ENCODE assay signal across 18 mouse cellular contexts in the genomic region with DNA sequence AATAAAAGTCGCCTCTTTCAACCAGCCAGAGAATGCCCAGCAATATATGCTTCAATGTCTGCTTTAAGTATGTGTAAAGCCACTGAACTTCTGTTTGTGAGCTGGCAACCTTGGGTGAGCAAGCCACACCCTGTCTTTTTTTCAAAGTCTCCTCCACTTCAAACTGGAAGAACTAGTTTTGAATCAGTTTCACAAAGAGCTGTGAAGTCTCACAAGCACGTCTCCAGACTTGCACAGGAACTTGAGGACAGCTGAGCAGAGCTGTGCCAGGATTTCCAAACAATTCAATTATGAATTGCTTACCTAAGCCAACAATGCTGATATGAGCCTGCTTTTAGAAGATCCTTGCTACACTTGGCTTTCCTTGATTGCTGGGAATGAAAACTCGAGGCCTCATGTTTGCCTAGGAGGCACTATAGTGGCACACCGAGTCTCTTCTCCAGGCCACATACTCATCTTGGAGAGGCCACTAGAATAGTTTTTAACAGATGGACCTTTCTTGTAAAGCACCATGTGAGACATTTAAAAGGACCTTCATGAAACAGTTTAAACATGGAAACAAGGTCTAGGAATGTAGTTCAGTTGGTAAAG.
DNase-seq lines count a peak whose midpoint lies in the region; ATAC-seq and TF ChIP-seq lines count a peak whose summit lies in the region.
"Had no signal": no experiment of that assay in that cellular context is flagged by ENCODE, and none has a peak within 500 bp of the region (broad histone marks: within the 10 kb centered on the region; RNA-seq: fewer than 3 reads in every experiment).

No protein-coding gene starts in this region.

- H3K4me1 ChIP-seq in limb, embryonic 14.5 days (ENCODE audit: control insufficient read depth, insufficient read depth, low read length): peaks cover 6% of the 10 kb centered on the region; the same call in 1 of the 2 replicates
- peaks cover 8% of the 10 kb centered on the region for H3K4me1 ChIP-seq in limb, embryonic 10.5 days
- no peaks in the 10 kb centered on the region for H3K4me1 ChIP-seq in intestine, postnatal 0 days (replicated peaks; ENCODE audit: control insufficient read depth, insufficient read depth, low read length)
- H3K4me1 ChIP-seq: midbrain, embryonic 15.5 days had no signal

- no peak for TF ChIP-seq CTCF in intestine, postnatal 0 days (IDR thresholded peaks at IDR 0.05; ENCODE audit: low read depth)

- H3K36me3 ChIP-seq in limb, embryonic 14.5 days (ENCODE audit: control insufficient read depth, insufficient read depth, low read length): no peaks in the 10 kb centered on the region
- H3K36me3 ChIP-seq in limb, embryonic 10.5 days: no peaks in the 10 kb centered on the region
- no peaks in the 10 kb centered on the region for H3K36me3 ChIP-seq in intestine, postnatal 0 days (ENCODE audit: control insufficient read depth, insufficient read depth)
- H3K36me3 ChIP-seq: hindbrain, embryonic 15.5 days; limb, embryonic 13.5 days; midbrain, embryonic 15.5 days had no signal

- no peak for ATAC-seq in limb, embryonic 14.5 days (ENCODE audit: low FRiP score, low read depth)
- peak; percentile 88 for ATAC-seq in intestine, postnatal 0 days
- ATAC-seq: liver, postnatal 0 days; midbrain, embryonic 15.5 days; Patski had no signal

- no peak overlapping the region for H3K4me3 ChIP-seq in limb, embryonic 14.5 days (replicated peaks; ENCODE audit: low read length)
- H3K4me3 ChIP-seq in limb, embryonic 10.5 days: no peak overlapping the region
- H3K4me3 ChIP-seq in intestine, postnatal 0 days (ENCODE audit: low read depth, low read length): no peak overlapping the region
- H3K4me3 ChIP-seq: erythroblast, embryonic 14.5 days; hindbrain, embryonic 15.5 days; limb, embryonic 13.5 days; midbrain, embryonic 15.5 days had no signal

- peak; percentile 38 for DNase-seq in limb, embryonic 14.5 days (ENCODE audit: low spot score)
- no peak for DNase-seq in limb, embryonic 10.5 days (ENCODE audit: low spot score)
- DNase-seq in lung, postnatal 10 days: peak; percentile 55
- DNase-seq in cerebellum, adult 9-11 months: no peak
- DNase-seq in adrenal gland, adult 18-20 months (ENCODE audit: low spot score in 2 of 2): no peak
- no peak for DNase-seq in spleen, postnatal 10 days (ENCODE audit: low spot score in 2 of 2)
- DNase-seq: cerebellum, adult 11-12 months; gastrocnemius, postnatal 14 days; liver, postnatal 0 days; right cerebral cortex, postnatal 25 days had no signal

- H3K27me3 ChIP-seq in limb, embryonic 14.5 days (ENCODE audit: control insufficient read depth, insufficient read depth, low read length): no peaks in the 10 kb centered on the region
- H3K27me3 ChIP-seq in limb, embryonic 10.5 days (ENCODE audit: low read depth, poor library complexity, severe bottlenecking): peaks cover 14% of the 10 kb centered on the region
- H3K27me3 ChIP-seq in intestine, postnatal 0 days (replicated peaks; ENCODE audit: control insufficient read depth, insufficient read depth, low read length): no peaks in the 10 kb centered on the region
- H3K27me3 ChIP-seq: hindbrain, embryonic 15.5 days; midbrain, embryonic 15.5 days had no signal

- WGBS in limb, embryonic 14.5 days: 70% methylated on average over 4 of the region's 4 CpGs
- 83% methylated on average over 4 of the region's 4 CpGs for WGBS in limb, embryonic 10.5 days
- WGBS in intestine, postnatal 0 days: 32% methylated on average over 4 of the region's 4 CpGs

- H3K9ac ChIP-seq in limb, embryonic 14.5 days (ENCODE audit: low read depth, low read length, severe bottlenecking): no peak overlapping the region
- H3K9ac ChIP-seq in intestine, postnatal 0 days (ENCODE audit: low read depth, low read length): no peak overlapping the region
- H3K9ac ChIP-seq: hindbrain, embryonic 15.5 days; limb, embryonic 13.5 days; liver, postnatal 0 days; midbrain, embryonic 15.5 days had no signal

- H3K9me3 ChIP-seq in limb, embryonic 14.5 days (ENCODE audit: control insufficient read depth, low read length): no peaks in the 10 kb centered on the region
- H3K9me3 ChIP-seq in limb, embryonic 10.5 days (replicated peaks): no peaks in the 10 kb centered on the region
- no peaks in the 10 kb centered on the region for H3K9me3 ChIP-seq in intestine, postnatal 0 days (ENCODE audit: control insufficient read depth)
- H3K9me3 ChIP-seq: hindbrain, embryonic 15.5 days; limb, embryonic 13.5 days; midbrain, embryonic 15.5 days had no signal

- TF ChIP-seq POLR2A in limb, embryonic 14.5 days (IDR thresholded peaks at IDR 0.05; ENCODE audit: borderline replicate concordance, extremely low read depth, insufficient read depth, insufficient read length): no peak

- H3K4me2 ChIP-seq in limb, embryonic 14.5 days (replicated peaks; ENCODE audit: low read depth, low read length, severe bottlenecking): no peak overlapping the region
- H3K4me2 ChIP-seq in intestine, postnatal 0 days (replicated peaks; ENCODE audit: low read depth): no peak overlapping the region
- H3K4me2 ChIP-seq: heart, embryonic 11.5 days; hindbrain, embryonic 15.5 days; limb, embryonic 13.5 days; midbrain, embryonic 15.5 days had no signal

- H3K27ac ChIP-seq in limb, embryonic 14.5 days (replicated peaks; ENCODE audit: low read depth, low read length): no peak overlapping the region
- H3K27ac ChIP-seq in limb, embryonic 10.5 days: no peak overlapping the region
- 0 out of 2 replicates have a peak overlapping the region, but pooled peaks have one; percentile 3 for H3K27ac ChIP-seq in intestine, postnatal 0 days (ENCODE audit: low read depth, low read length)
- H3K27ac ChIP-seq: hindbrain, embryonic 15.5 days; kidney, postnatal 0 days; limb, embryonic 13.5 days; midbrain, embryonic 15.5 days had no signal

Comparison
In these comparisons a context has a peak if more than half of its experiments do, and no peak if none do; other contexts are left out.
1. DNase-seq: peak in limb, embryonic 14.5 days (single experiment) and lung, postnatal 10 days (single experiment); none in limb, embryonic 10.5 days (single experiment), cerebellum, adult 9-11 months (single experiment), adrenal gland, adult 18-20 months (0 of 2) and spleen, postnatal 10 days (0 of 2).